Mouse (Mus musculus): ENCODE data around the gene Esrrg. TPM values are rescaled to one million over a fixed set of nuclear protein-coding genes. Genes with fewer than 3 reads are reported as not detected.

Esrrg gene
- total and polyA plus RNA-seq, 3 experiments: 0.05 TPM; not detected in 2

DNA sequence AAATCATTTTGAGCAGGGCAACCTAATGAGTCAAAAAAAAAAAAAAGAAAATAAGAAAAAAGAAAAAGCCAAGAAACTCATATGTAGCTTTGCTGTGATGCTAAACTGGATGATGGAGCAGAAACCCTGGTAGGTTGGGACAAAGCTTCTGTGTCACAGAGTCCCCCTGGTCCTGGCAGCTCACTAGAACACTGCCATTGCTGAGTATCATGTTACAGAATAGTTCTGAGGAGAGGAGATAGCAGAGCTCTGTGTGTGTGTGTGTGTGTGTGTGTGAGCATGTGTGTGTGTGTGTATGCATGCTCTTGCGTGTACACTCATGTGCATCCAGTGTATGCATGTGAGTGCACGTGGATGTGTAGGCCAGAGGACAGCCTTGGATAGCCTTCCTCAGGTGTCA, 265.2 kb downstream of the Esrrg start:
- DNase-seq (ENCODE audit: low spot score) (no peak), ATAC-seq (ENCODE audit: extremely low read depth, insufficient number of reproducible peaks, low FRiP score, poor library complexity, severe bottlenecking) (no peak)
- Histone ChIP-seq H3K27me3 (ENCODE audit: insufficient read depth, low read length) (no peaks in the 10 kb centered on the region), H3K4me1 (ENCODE audit: insufficient read depth, low read depth, low read length) (no peaks in the 10 kb centered on the region), H3K4me3 (ENCODE audit: low read depth, low read length) (no peak overlapping the region), H3K36me3 (replicated peaks) (no peaks in the 10 kb centered on the region), H3K9me3 (replicated peaks) (peaks cover 56% of the 10 kb centered on the region)
- TF ChIP-seq TAL1 (conservative IDR thresholded peaks at IDR 0.05; ENCODE audit: low read depth, low read length): no peak
- no peak for TF ChIP-seq GATA1 (IDR thresholded peaks at IDR 0.05; ENCODE audit: borderline replicate concordance, low read length)
- TF ChIP-seq POLR2AphosphoS5 (IDR thresholded peaks at IDR 0.05; ENCODE audit: insufficient replicate concordance, low read depth, low read length): no peak
- no peak for TF ChIP-seq CTCF (IDR thresholded peaks at IDR 0.05; ENCODE audit: low read depth, low read length)
- TF ChIP-seq GATA2 (IDR thresholded peaks at IDR 0.05; ENCODE audit: borderline replicate concordance, low read depth, low read length): no peak

DNA sequence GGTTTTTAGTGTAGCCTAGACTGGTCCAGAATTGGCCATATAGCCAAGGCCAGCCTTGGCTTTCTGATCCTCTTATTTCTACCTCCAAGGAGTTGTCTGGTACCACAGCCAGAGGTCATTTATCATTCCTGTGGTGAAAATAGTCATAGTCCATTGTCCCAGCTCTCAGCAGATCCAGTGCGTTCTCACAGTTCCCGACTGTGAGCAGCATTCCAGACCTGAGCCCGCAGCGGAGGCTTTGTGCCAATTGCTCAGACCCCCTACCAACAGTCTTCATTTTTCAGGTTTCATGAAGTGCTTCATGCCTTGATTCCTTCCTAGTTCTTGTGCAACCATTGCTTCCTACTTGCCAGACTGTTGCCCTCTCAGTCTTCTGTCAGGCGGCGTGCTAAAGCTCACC, 278.7 kb downstream of the Esrrg start:
- H3K4me1 ChIP-seq (ENCODE audit: insufficient read depth, low read depth, low read length): no peaks in the 10 kb centered on the region
- H3K36me3 ChIP-seq (replicated peaks): no peaks in the 10 kb centered on the region
- H3K4me3 ChIP-seq (ENCODE audit: low read depth, low read length): no peak overlapping the region
- H3K9me3 ChIP-seq (replicated peaks): peaks cover 55% of the 10 kb centered on the region
- TF ChIP-seq TAL1 (conservative IDR thresholded peaks at IDR 0.05; ENCODE audit: low read depth, low read length) (no peak), POLR2AphosphoS5 (IDR thresholded peaks at IDR 0.05; ENCODE audit: insufficient replicate concordance, low read depth, low read length) (no peak), GATA1 (IDR thresholded peaks at IDR 0.05; ENCODE audit: borderline replicate concordance, low read length) (no peak), CTCF (IDR thresholded peaks at IDR 0.05; ENCODE audit: low read depth, low read length) (no peak), GATA2 (IDR thresholded peaks at IDR 0.05; ENCODE audit: borderline replicate concordance, low read depth, low read length) (no peak)
- DNase-seq (ENCODE audit: low spot score) (no peak), ATAC-seq (ENCODE audit: extremely low read depth, insufficient number of reproducible peaks, low FRiP score, poor library complexity, severe bottlenecking) (no peak)
- H3K27me3 ChIP-seq (ENCODE audit: insufficient read depth, low read length): no peaks in the 10 kb centered on the region

DNA sequence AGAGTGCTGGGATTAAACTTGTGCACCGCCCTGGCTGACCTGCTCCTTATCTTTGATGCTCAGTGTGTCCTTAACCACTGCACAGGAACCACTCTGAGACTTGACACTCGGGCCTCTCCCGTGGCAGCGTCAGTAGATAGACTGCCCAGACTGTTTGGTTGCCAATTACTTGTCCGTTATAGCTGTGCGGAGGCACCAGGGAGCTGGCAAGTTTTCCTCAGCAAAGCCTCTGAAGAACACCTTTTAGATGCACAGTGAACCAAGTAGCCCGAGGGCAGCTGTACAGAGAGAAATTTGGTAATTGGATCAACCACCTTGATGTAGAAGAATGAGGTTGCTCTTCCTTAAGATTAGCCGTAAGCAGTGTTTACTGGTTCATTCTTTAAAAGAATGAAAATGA, 279.6 kb downstream of the Esrrg start:
- H3K36me3 ChIP-seq (replicated peaks): no peaks in the 10 kb centered on the region
- ATAC-seq (ENCODE audit: extremely low read depth, insufficient number of reproducible peaks, low FRiP score, poor library complexity, severe bottlenecking) (no peak), DNase-seq (ENCODE audit: low spot score) (no peak)
- TF ChIP-seq TAL1 (conservative IDR thresholded peaks at IDR 0.05; ENCODE audit: low read depth, low read length): no peak
- H3K9me3 ChIP-seq (replicated peaks): peaks cover 55% of the 10 kb centered on the region
- H3K4me1 ChIP-seq (ENCODE audit: insufficient read depth, low read depth, low read length): no peaks in the 10 kb centered on the region
- H3K4me3 ChIP-seq (ENCODE audit: low read depth, low read length): no peak overlapping the region
- no peaks in the 10 kb centered on the region for H3K27me3 ChIP-seq (ENCODE audit: insufficient read depth, low read length)

DNA sequence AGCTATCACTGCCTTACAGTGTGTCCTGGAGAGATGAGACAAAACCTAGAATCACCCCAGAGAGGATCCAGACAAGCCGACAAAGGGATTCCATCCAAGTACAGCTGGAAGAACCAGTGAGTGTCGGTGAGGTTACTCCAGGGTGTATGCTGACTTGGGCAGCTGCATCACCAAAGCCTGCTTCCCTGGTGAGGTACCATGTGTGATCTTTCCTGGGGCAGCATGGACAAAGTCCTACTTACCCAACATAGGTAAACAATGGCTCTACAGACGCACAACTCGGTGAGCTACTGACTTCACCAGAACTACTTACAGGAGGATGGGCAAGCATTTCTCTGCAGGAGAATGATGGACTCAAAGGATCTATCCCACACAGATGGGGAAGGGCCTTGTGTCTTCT, 280.5 kb downstream of the Esrrg start:
- H3K36me3 ChIP-seq (replicated peaks): no peaks in the 10 kb centered on the region
- TF ChIP-seq CTCF (IDR thresholded peaks at IDR 0.05; ENCODE audit: low read depth, low read length) (no peak), GATA1 (IDR thresholded peaks at IDR 0.05; ENCODE audit: borderline replicate concordance, low read length) (no peak), POLR2AphosphoS5 (IDR thresholded peaks at IDR 0.05; ENCODE audit: insufficient replicate concordance, low read depth, low read length) (no peak), GATA2 (IDR thresholded peaks at IDR 0.05; ENCODE audit: borderline replicate concordance, low read depth, low read length) (no peak), TAL1 (conservative IDR thresholded peaks at IDR 0.05; ENCODE audit: low read depth, low read length) (no peak)
- no peak for DNase-seq (ENCODE audit: low spot score)
- no peaks in the 10 kb centered on the region for H3K4me1 ChIP-seq (ENCODE audit: insufficient read depth, low read depth, low read length)
- no peaks in the 10 kb centered on the region for H3K27me3 ChIP-seq (ENCODE audit: insufficient read depth, low read length)
- H3K9me3 ChIP-seq (replicated peaks): peaks cover 55% of the 10 kb centered on the region
- no peak overlapping the region for H3K4me3 ChIP-seq (ENCODE audit: low read depth, low read length)
- ATAC-seq (ENCODE audit: extremely low read depth, insufficient number of reproducible peaks, low FRiP score, poor library complexity, severe bottlenecking): no peak

DNA sequence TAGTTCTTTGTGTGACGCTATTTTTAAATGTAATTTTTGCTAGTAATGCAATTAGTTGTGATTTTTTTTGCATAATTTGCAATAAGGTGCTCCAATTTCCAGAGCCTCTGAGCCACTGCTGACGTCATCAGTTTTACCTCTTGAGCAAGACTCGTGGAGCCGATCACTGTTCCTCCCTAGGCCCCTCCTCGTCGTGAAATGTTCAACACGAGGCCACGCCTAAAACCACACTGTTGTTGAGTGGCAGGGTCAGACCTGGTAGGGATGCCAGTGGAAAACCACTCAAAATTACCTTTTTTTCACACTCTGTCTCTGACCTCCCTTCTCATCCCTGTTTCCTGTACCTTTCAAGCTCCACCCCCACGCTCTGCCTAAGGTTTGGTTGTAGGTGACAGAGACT, 282.7 kb downstream of the Esrrg start:
- ATAC-seq (ENCODE audit: extremely low read depth, insufficient number of reproducible peaks, low FRiP score, poor library complexity, severe bottlenecking): no peak
- no peak for DNase-seq (ENCODE audit: low spot score)
- TF ChIP-seq TAL1 (conservative IDR thresholded peaks at IDR 0.05; ENCODE audit: low read depth, low read length): no peak
- TF ChIP-seq GATA2 (IDR thresholded peaks at IDR 0.05; ENCODE audit: borderline replicate concordance, low read depth, low read length): no peak
- TF ChIP-seq GATA1 (IDR thresholded peaks at IDR 0.05; ENCODE audit: borderline replicate concordance, low read length): no peak
- TF ChIP-seq CTCF (IDR thresholded peaks at IDR 0.05; ENCODE audit: low read depth, low read length): no peak
- no peak for TF ChIP-seq POLR2AphosphoS5 (IDR thresholded peaks at IDR 0.05; ENCODE audit: insufficient replicate concordance, low read depth, low read length)
- Histone ChIP-seq H3K9me3 (replicated peaks) (peaks cover 57% of the 10 kb centered on the region), H3K27me3 (ENCODE audit: insufficient read depth, low read length) (no peaks in the 10 kb centered on the region), H3K4me1 (ENCODE audit: insufficient read depth, low read depth, low read length) (no peaks in the 10 kb centered on the region), H3K36me3 (replicated peaks) (no peaks in the 10 kb centered on the region), H3K4me3 (ENCODE audit: low read depth, low read length) (no peak overlapping the region)

DNA sequence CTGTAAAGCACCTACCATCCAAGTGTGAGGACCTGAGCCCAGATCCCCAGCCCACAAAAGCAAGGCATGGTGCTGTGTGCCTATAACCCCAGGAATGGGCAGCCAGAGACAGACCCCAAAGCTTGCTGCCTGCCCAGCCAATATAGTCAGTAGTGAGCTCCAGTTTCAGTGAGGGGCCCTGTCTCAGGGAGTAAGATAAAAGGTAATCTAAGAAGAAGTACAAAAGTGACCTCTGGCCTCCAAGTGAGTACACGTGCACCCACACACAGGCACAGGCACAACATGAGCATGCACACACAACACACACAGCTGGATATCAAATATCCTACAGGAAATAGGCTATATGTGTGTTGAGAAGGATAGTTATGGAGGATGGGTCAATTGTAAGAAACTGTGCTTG, 286.9 kb downstream of the Esrrg start:
- no peak overlapping the region for H3K4me3 ChIP-seq (ENCODE audit: low read depth, low read length)
- no peak for DNase-seq (ENCODE audit: low spot score)
- peaks cover 48% of the 10 kb centered on the region for H3K9me3 ChIP-seq (replicated peaks)
- H3K36me3 ChIP-seq (replicated peaks): no peaks in the 10 kb centered on the region
- H3K27me3 ChIP-seq (ENCODE audit: insufficient read depth, low read length): no peaks in the 10 kb centered on the region
- H3K4me1 ChIP-seq (ENCODE audit: insufficient read depth, low read depth, low read length): no peaks in the 10 kb centered on the region
- TF ChIP-seq GATA2 (IDR thresholded peaks at IDR 0.05; ENCODE audit: borderline replicate concordance, low read depth, low read length) (no peak), CTCF (IDR thresholded peaks at IDR 0.05; ENCODE audit: low read depth, low read length) (no peak), GATA1 (IDR thresholded peaks at IDR 0.05; ENCODE audit: borderline replicate concordance, low read length) (no peak), POLR2AphosphoS5 (IDR thresholded peaks at IDR 0.05; ENCODE audit: insufficient replicate concordance, low read depth, low read length) (no peak), TAL1 (conservative IDR thresholded peaks at IDR 0.05; ENCODE audit: low read depth, low read length) (no peak)
- no peak for ATAC-seq (ENCODE audit: extremely low read depth, insufficient number of reproducible peaks, low FRiP score, poor library complexity, severe bottlenecking)

DNA sequence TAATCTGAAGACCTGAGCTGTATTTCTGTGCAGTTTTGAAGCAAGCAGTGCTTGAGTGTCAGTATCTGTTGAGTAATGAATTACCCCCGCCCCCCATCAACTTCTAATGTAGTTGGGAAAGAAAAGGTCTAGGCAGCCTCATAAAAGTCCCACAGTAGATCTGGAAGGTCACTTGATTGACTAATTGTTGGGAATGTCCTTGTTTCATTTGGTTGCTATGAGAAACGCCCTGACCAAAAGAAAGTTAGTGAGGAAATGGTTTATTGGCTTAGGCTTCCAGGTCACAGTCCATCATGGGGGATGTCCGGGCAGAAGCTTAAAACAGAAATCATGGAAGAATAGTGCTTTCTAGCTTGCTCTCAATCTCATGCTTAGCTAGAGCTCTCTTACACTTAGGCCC, 287.7 kb downstream of the Esrrg start:
- ATAC-seq (ENCODE audit: extremely low read depth, insufficient number of reproducible peaks, low FRiP score, poor library complexity, severe bottlenecking) (no peak), DNase-seq (ENCODE audit: low spot score) (no peak)
- Histone ChIP-seq H3K9me3 (replicated peaks) (peaks cover 53% of the 10 kb centered on the region), H3K36me3 (replicated peaks) (no peaks in the 10 kb centered on the region), H3K4me1 (ENCODE audit: insufficient read depth, low read depth, low read length) (no peaks in the 10 kb centered on the region), H3K4me3 (ENCODE audit: low read depth, low read length) (no peak overlapping the region), H3K27me3 (ENCODE audit: insufficient read depth, low read length) (no peaks in the 10 kb centered on the region)
- TF ChIP-seq CTCF (IDR thresholded peaks at IDR 0.05; ENCODE audit: low read depth, low read length): no peak
- no peak for TF ChIP-seq POLR2AphosphoS5 (IDR thresholded peaks at IDR 0.05; ENCODE audit: insufficient replicate concordance, low read depth, low read length)
- no peak for TF ChIP-seq GATA1 (IDR thresholded peaks at IDR 0.05; ENCODE audit: borderline replicate concordance, low read length)
- no peak for TF ChIP-seq TAL1 (conservative IDR thresholded peaks at IDR 0.05; ENCODE audit: low read depth, low read length)
- TF ChIP-seq GATA2 (IDR thresholded peaks at IDR 0.05; ENCODE audit: borderline replicate concordance, low read depth, low read length): no peak
